Mouse (Mus musculus): ENCODE measurements around the gene Exosc8.

- no peak for TF ChIP-seq CTCF (IDR thresholded peaks at IDR 0.05)
- no peak for TF ChIP-seq EP300 (IDR thresholded peaks at IDR 0.05)
Measured at GRCm38 (mm10) chr3:54693056-54693415, 42.2 kb downstream of the Exosc8 start.

Measured in lung, postnatal 0 days (tissue).